Mouse (Mus musculus): Measurements from ENCODE around the gene Shc1. TPM values are rescaled to one million over a fixed set of nuclear protein-coding genes. Genes with fewer than 3 reads are reported as not detected.

The Shc1 gene
- polyA plus RNA-seq, 1 experiment from 2014 or later: 42.3 TPM

GRCm38 (mm10) chr3:89388134-89388881, 29.9 kb upstream of the Shc1 start:
- no peak overlapping the region for H3K27ac ChIP-seq (ENCODE audit: low read depth, low read length)
- WGBS (ENCODE audit: insufficient replicate concordance): 75% methylated on average over 11 of the region's 11 CpGs

GRCm38 (mm10) chr3:89388901-89389740, 29.1 kb upstream of the Shc1 start:
- H3K4me2 ChIP-seq: no peak overlapping the region
- ATAC-seq (replicated peaks; ENCODE audit: insufficient number of reproducible peaks, low FRiP score, low TSS enrichment): no peak
- H3K9me3 ChIP-seq (replicated peaks; ENCODE audit: control insufficient read depth, low read length): no peaks in the 10 kb centered on the region
- WGBS (ENCODE audit: insufficient replicate concordance): 59% methylated on average over 5 of the region's 6 CpGs
- no peak overlapping the region for H3K27ac ChIP-seq (ENCODE audit: low read depth, low read length)
- H3K4me3 ChIP-seq (ENCODE audit: low read depth, low read length): no peak overlapping the region
- H3K4me1 ChIP-seq (ENCODE audit: control insufficient read depth, insufficient read depth, low read length): peaks cover 26% of the 10 kb centered on the region
- no peak overlapping the region for H3K9ac ChIP-seq (ENCODE audit: low read depth, low read length)
- H3K36me3 ChIP-seq (ENCODE audit: control insufficient read depth, insufficient read depth, low read length): no peaks in the 10 kb centered on the region
- no peaks in the 10 kb centered on the region for H3K27me3 ChIP-seq (ENCODE audit: control insufficient read depth, insufficient read depth, low read length)

More at GRCm38 (mm10) chr3:89388134-89388881, 29.9 kb upstream of the Shc1 start:
- no peaks in the 10 kb centered on the region for H3K27me3 ChIP-seq (ENCODE audit: control insufficient read depth, insufficient read depth, low read length)
- no peak overlapping the region for H3K4me3 ChIP-seq (ENCODE audit: low read depth, low read length)
- no peak overlapping the region for H3K9ac ChIP-seq (ENCODE audit: low read depth, low read length)
- H3K36me3 ChIP-seq (ENCODE audit: control insufficient read depth, insufficient read depth, low read length): no peaks in the 10 kb centered on the region
- ATAC-seq (replicated peaks; ENCODE audit: insufficient number of reproducible peaks, low FRiP score, low TSS enrichment): no peak
- peaks cover 26% of the 10 kb centered on the region for H3K4me1 ChIP-seq (ENCODE audit: control insufficient read depth, insufficient read depth, low read length)
- H3K9me3 ChIP-seq (replicated peaks; ENCODE audit: control insufficient read depth, low read length): no peaks in the 10 kb centered on the region
- H3K4me2 ChIP-seq: no peak overlapping the region

- no peak for ATAC-seq (replicated peaks; ENCODE audit: insufficient number of reproducible peaks, low FRiP score, low TSS enrichment)
- peak overlapping the region; percentile 8; the same call in 1 of the 2 replicates for H3K4me2 ChIP-seq
- no peak overlapping the region; the same call in 1 of the 2 replicates for H3K27ac ChIP-seq (ENCODE audit: low read depth, low read length)
- peaks cover 22% of the 10 kb centered on the region for H3K4me1 ChIP-seq (ENCODE audit: control insufficient read depth, insufficient read depth, low read length)
- H3K36me3 ChIP-seq (ENCODE audit: control insufficient read depth, insufficient read depth, low read length): no peaks in the 10 kb centered on the region
- 47% methylated on average over 5 of the region's 5 CpGs for WGBS (ENCODE audit: insufficient replicate concordance)
- no peak overlapping the region for H3K4me3 ChIP-seq (ENCODE audit: low read depth, low read length)
- H3K27me3 ChIP-seq (ENCODE audit: control insufficient read depth, insufficient read depth, low read length): no peaks in the 10 kb centered on the region
- no peaks in the 10 kb centered on the region for H3K9me3 ChIP-seq (replicated peaks; ENCODE audit: control insufficient read depth, low read length)
- no peak overlapping the region for H3K9ac ChIP-seq (ENCODE audit: low read depth, low read length)
Measured at GRCm38 (mm10) chr3:89390111-89390515, 28.1 kb upstream of the Shc1 start.

- H3K27me3 ChIP-seq (ENCODE audit: control insufficient read depth, insufficient read depth, low read length): no peaks in the 10 kb centered on the region
- H3K27ac ChIP-seq (ENCODE audit: low read depth, low read length): peak overlapping the region; percentile 35; the same call in 1 of the 2 replicates
- H3K36me3 ChIP-seq (ENCODE audit: control insufficient read depth, insufficient read depth, low read length): no peaks in the 10 kb centered on the region
- 17% methylated on average over 19 of the region's 19 CpGs for WGBS (ENCODE audit: insufficient replicate concordance)
- H3K4me1 ChIP-seq (ENCODE audit: control insufficient read depth, insufficient read depth, low read length): peaks cover 29% of the 10 kb centered on the region
- H3K9ac ChIP-seq (ENCODE audit: low read depth, low read length): peak overlapping the region; percentile 86
- ATAC-seq (replicated peaks; ENCODE audit: insufficient number of reproducible peaks, low FRiP score, low TSS enrichment): no peak
- no peaks in the 10 kb centered on the region for H3K9me3 ChIP-seq (replicated peaks; ENCODE audit: control insufficient read depth, low read length)
- H3K4me3 ChIP-seq (ENCODE audit: low read depth, low read length): peak overlapping the region; percentile 70
- peak overlapping the region; percentile 100 for H3K4me2 ChIP-seq
Measured at GRCm38 (mm10) chr3:89390699-89391662, 27.3 kb upstream of the Shc1 start.

- Histone ChIP-seq H3K9me3 (replicated peaks; ENCODE audit: control insufficient read depth, low read length) (no peaks in the 10 kb centered on the region), H3K9ac (ENCODE audit: low read depth, low read length) (peak overlapping the region; percentile 86), H3K4me3 (ENCODE audit: low read depth, low read length) (peak overlapping the region; percentile 70), H3K4me2 (peak overlapping the region; percentile 100), H3K36me3 (ENCODE audit: control insufficient read depth, insufficient read depth, low read length) (no peaks in the 10 kb centered on the region), H3K4me1 (ENCODE audit: control insufficient read depth, insufficient read depth, low read length) (peaks cover 32% of the 10 kb centered on the region), H3K27me3 (ENCODE audit: control insufficient read depth, insufficient read depth, low read length) (no peaks in the 10 kb centered on the region), H3K27ac (ENCODE audit: low read depth, low read length) (0 out of 2 replicates have a peak overlapping the region, but pooled peaks have one; percentile 29)
- under 1% methylated on average over 51 of the region's 56 CpGs for WGBS (ENCODE audit: insufficient replicate concordance)
- no peak for ATAC-seq (replicated peaks; ENCODE audit: insufficient number of reproducible peaks, low FRiP score, low TSS enrichment)
Measured at GRCm38 (mm10) chr3:89391663-89392511, 26.4 kb upstream of the Shc1 start.

GRCm38 (mm10) chr3:89392871-89393311, 25.4 kb upstream of the Shc1 start:
- Histone ChIP-seq H3K4me2 (peak overlapping the region; percentile 100), H3K9me3 (replicated peaks; ENCODE audit: control insufficient read depth, low read length) (no peaks in the 10 kb centered on the region), H3K9ac (ENCODE audit: low read depth, low read length) (peak overlapping the region; percentile 86), H3K27ac (ENCODE audit: low read depth, low read length) (no peak overlapping the region), H3K4me3 (ENCODE audit: low read depth, low read length) (peak overlapping the region; percentile 70), H3K36me3 (ENCODE audit: control insufficient read depth, insufficient read depth, low read length) (no peaks in the 10 kb centered on the region), H3K27me3 (ENCODE audit: control insufficient read depth, insufficient read depth, low read length) (no peaks in the 10 kb centered on the region), H3K4me1 (ENCODE audit: control insufficient read depth, insufficient read depth, low read length) (peaks cover 30% of the 10 kb centered on the region)
- ATAC-seq (replicated peaks; ENCODE audit: insufficient number of reproducible peaks, low FRiP score, low TSS enrichment): no peak
- WGBS (ENCODE audit: insufficient replicate concordance): 1% methylated on average over 17 of the region's 24 CpGs

- no peaks in the 10 kb centered on the region for H3K9me3 ChIP-seq (replicated peaks; ENCODE audit: control insufficient read depth, low read length)
- no peaks in the 10 kb centered on the region for H3K36me3 ChIP-seq (ENCODE audit: control insufficient read depth, insufficient read depth, low read length)
- WGBS (ENCODE audit: insufficient replicate concordance): 0% methylated on average over 15 of the region's 15 CpGs
- H3K4me1 ChIP-seq (ENCODE audit: control insufficient read depth, insufficient read depth, low read length): peaks cover 30% of the 10 kb centered on the region
- H3K4me2 ChIP-seq: peak overlapping the region; percentile 100
- peak overlapping the region; percentile 73 for H3K9ac ChIP-seq (ENCODE audit: low read depth, low read length)
- H3K27me3 ChIP-seq (ENCODE audit: control insufficient read depth, insufficient read depth, low read length): no peaks in the 10 kb centered on the region
- ATAC-seq (replicated peaks; ENCODE audit: insufficient number of reproducible peaks, low FRiP score, low TSS enrichment): peak; percentile 93
- peak overlapping the region; percentile 93 for H3K27ac ChIP-seq (ENCODE audit: low read depth, low read length)
- peak overlapping the region; percentile 70 for H3K4me3 ChIP-seq (ENCODE audit: low read depth, low read length)
Measured at GRCm38 (mm10) chr3:89393605-89394004, 24.6 kb upstream of the Shc1 start.
